Mouse (Mus musculus): ENCODE results near the gene Hnf1a.

GRCm38 (mm10) chr5:115013436-115013835 is 42.5 kb upstream of the Hnf1a start:
- no peak for TF ChIP-seq POLR2A (IDR thresholded peaks at IDR 0.05; ENCODE audit: control insufficient read depth, extremely low read depth, insufficient read depth, low read length, poor library complexity)
- TF ChIP-seq CTCF (IDR thresholded peaks at IDR 0.05; ENCODE audit: borderline replicate concordance, control insufficient read depth, extremely low read depth, insufficient read depth, low read length, poor library complexity), result no peak
